Mouse (Mus musculus): ENCODE measurements at regions not wholly inside any gene's neighbourhood (a gene's known extent, or its start where the extent isn't known, plus 50 kb on each side); places are given as distances from the start of the nearest gene placed in this dataset.
A peak's percentile ranks its signal among the peaks of the same experiment; 100 is the strongest.

DNA sequence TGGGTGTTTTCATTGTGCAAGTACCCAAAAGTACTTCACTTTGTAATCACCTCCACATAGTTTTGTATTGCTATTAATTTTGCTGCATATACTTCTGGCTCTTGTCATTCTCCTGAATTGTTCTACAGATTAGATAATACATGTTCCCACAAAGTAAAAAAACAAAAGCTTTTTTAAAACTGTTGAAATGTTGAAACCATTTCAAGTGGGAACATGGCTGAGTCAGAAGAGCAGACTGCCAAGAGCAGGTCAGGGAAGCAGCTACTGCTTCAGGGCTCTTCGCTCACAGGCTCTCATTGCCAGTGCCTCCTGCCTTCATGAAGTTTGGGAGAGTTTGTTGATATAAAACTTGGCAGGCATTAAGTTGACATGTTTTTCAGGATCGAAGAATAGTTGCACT is 395.5 kb upstream of the Tle4 start:
- Histone ChIP-seq H3K4me3 (replicated peaks; ENCODE audit: low read length) (no peak overlapping the region), H3K36me3 (ENCODE audit: insufficient read depth, low read length) (no peaks in the 10 kb centered on the region), H3K4me1 (replicated peaks; ENCODE audit: low read depth, low read length) (no peaks in the 10 kb centered on the region), H3K9me3 (ENCODE audit: low read length) (no peaks in the 10 kb centered on the region), H3K27me3 (ENCODE audit: insufficient read depth, low read length) (no peaks in the 10 kb centered on the region)
- TF ChIP-seq POU5F1 (IDR thresholded peaks at IDR 0.05; ENCODE audit: borderline replicate concordance, low read length) (no peak), NANOG (IDR thresholded peaks at IDR 0.05; ENCODE audit: borderline replicate concordance, low read length) (no peak), CTCF (conservative IDR thresholded peaks at IDR 0.05; ENCODE audit: low read length) (no peak)

DNA sequence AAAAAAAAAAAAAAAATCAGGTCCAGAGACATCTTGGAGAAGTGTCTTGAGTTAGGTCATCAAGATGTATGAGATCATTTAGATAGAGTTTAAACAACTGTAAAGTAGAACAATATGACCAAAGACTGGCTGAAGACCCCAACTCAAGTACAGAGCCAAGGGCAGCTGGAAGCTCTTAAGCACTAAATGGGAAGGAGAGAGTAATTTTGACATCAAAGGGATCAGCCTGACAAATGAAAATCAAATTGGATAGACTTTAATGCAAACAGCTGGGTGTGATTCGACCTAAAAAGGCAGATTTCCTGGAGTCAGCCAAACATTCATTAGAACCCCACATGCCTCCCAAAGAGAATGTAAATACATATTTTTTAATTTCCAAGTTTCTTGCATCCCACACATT is 372.3 kb upstream of the Tle4 start:
- H3K27me3 ChIP-seq (ENCODE audit: insufficient read depth, low read length): 0 out of 2 replicates have a peak, but pooled peaks cover 2% of the 10 kb centered on the region
- H3K36me3 ChIP-seq (ENCODE audit: insufficient read depth, low read length): no peaks in the 10 kb centered on the region
- H3K4me3 ChIP-seq (replicated peaks; ENCODE audit: low read length): no peak overlapping the region
- H3K4me1 ChIP-seq (replicated peaks; ENCODE audit: low read depth, low read length): 0 out of 2 replicates have a peak, but pooled peaks cover 6% of the 10 kb centered on the region
- H3K9me3 ChIP-seq (ENCODE audit: low read length): no peaks in the 10 kb centered on the region
- TF ChIP-seq NANOG (IDR thresholded peaks at IDR 0.05; ENCODE audit: borderline replicate concordance, low read length): no peak
- no peak for TF ChIP-seq POU5F1 (IDR thresholded peaks at IDR 0.05; ENCODE audit: borderline replicate concordance, low read length)
- no peak for TF ChIP-seq CTCF (conservative IDR thresholded peaks at IDR 0.05; ENCODE audit: low read length)

DNA sequence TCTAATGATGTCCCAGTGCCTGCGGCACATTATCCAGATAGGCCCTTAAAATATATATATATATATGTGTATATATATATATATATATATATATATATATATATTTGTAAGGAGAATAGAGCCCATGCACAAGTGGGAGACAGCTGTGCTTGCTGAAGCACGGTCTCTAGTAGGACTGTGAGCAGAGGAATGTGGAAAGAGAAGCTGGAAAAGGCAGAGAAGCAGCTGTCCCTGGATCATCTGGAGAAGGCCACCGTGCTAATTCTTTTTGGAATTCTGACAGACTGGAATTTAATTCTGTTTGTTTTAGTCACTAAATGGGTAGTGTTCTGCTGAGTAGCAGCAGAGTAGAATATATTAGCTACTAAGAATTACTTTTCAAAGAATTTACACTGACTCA is 370.4 kb upstream of the Tle4 start:
- H3K27me3 ChIP-seq (ENCODE audit: insufficient read depth, low read length): no peaks in the 10 kb centered on the region
- H3K36me3 ChIP-seq (ENCODE audit: insufficient read depth, low read length): no peaks in the 10 kb centered on the region
- H3K4me1 ChIP-seq (replicated peaks; ENCODE audit: low read depth, low read length): 0 out of 2 replicates have a peak, but pooled peaks cover 6% of the 10 kb centered on the region
- no peaks in the 10 kb centered on the region for H3K9me3 ChIP-seq (ENCODE audit: low read length)
- no peak for TF ChIP-seq CTCF (conservative IDR thresholded peaks at IDR 0.05; ENCODE audit: low read length)
- no peak for TF ChIP-seq NANOG (IDR thresholded peaks at IDR 0.05; ENCODE audit: borderline replicate concordance, low read length)
- TF ChIP-seq POU5F1 (IDR thresholded peaks at IDR 0.05; ENCODE audit: borderline replicate concordance, low read length): no peak
- H3K4me3 ChIP-seq (replicated peaks; ENCODE audit: low read length): no peak overlapping the region

DNA sequence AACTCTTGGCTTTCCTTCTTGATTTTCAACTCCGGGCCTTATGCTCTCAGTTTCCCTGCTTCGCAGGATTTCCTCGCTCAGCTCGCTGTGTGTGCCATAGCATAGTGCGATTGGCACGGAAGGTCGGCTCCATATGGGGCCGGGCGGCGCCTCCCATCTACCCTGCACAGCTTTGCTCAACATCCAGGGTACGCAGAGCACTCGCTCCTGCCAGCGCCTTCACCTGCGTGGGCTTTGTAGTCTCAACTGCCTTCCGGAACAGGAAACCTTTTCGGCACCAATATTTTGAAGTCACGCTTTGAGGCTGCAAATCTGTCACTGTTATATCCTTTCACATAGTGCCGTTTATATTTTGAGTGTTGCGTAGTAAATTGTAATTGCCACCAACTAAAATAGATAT is 359.9 kb upstream of the Tle4 start:
- TF ChIP-seq CTCF (conservative IDR thresholded peaks at IDR 0.05; ENCODE audit: low read length) (no peak), POU5F1 (IDR thresholded peaks at IDR 0.05; ENCODE audit: borderline replicate concordance, low read length) (no peak), NANOG (IDR thresholded peaks at IDR 0.05; ENCODE audit: borderline replicate concordance, low read length) (no peak)
- Histone ChIP-seq H3K27me3 (ENCODE audit: insufficient read depth, low read length) (peaks cover 20% of the 10 kb centered on the region), H3K4me3 (replicated peaks; ENCODE audit: low read length) (peak overlapping the region; percentile 43), H3K36me3 (ENCODE audit: insufficient read depth, low read length) (no peaks in the 10 kb centered on the region), H3K4me1 (replicated peaks; ENCODE audit: low read depth, low read length) (peaks cover 18% of the 10 kb centered on the region), H3K9me3 (ENCODE audit: low read length) (no peaks in the 10 kb centered on the region)

DNA sequence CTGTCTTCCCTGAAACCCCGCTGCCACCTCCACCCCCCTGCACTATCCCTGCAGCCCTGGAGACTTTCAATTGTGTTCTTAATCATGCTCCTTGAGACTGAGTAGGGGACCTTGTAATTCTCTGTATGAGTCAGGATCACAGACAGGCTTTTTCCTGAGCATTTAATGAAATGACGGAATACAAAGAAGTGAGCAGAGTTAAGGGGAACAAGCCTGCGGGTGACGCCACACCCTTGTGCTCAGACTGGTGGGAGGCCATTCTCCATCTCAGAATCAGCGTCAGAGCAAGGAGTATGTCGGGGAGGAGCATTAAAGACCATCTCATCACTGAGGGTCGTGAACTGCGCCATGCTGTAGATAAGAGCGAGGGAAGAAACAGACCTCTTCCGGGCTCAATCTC is 359.3 kb upstream of the Tle4 start:
- Histone ChIP-seq H3K36me3 (ENCODE audit: insufficient read depth, low read length) (no peaks in the 10 kb centered on the region), H3K4me1 (replicated peaks; ENCODE audit: low read depth, low read length) (peaks cover 18% of the 10 kb centered on the region), H3K27me3 (ENCODE audit: insufficient read depth, low read length) (peaks cover 20% of the 10 kb centered on the region), H3K4me3 (replicated peaks; ENCODE audit: low read length) (peak overlapping the region; percentile 43), H3K9me3 (ENCODE audit: low read length) (no peaks in the 10 kb centered on the region)
- TF ChIP-seq CTCF (conservative IDR thresholded peaks at IDR 0.05; ENCODE audit: low read length) (no peak), NANOG (IDR thresholded peaks at IDR 0.05; ENCODE audit: borderline replicate concordance, low read length) (no peak), POU5F1 (IDR thresholded peaks at IDR 0.05; ENCODE audit: borderline replicate concordance, low read length) (no peak)

DNA sequence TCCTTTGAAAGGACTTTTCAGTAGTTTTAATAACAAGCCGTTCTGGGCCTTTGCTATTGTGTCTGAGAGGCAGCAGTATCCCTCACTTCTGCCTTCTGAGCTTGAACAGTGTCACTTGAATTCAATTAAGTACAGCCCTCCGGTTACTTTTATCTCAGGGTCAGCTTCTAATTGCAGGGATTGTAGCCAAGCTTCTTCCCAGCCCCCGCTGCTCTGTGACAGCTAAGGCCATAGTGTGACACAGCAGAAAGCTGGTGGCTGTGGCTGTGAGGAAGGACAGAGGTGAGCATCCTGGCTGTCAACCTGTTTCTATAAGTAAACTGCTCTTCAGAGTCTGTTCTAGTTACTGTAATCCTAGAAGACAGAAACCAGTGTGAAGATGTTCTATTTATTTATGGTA is 358.5 kb upstream of the Tle4 start:
- TF ChIP-seq POU5F1 (IDR thresholded peaks at IDR 0.05; ENCODE audit: borderline replicate concordance, low read length) (no peak), NANOG (IDR thresholded peaks at IDR 0.05; ENCODE audit: borderline replicate concordance, low read length) (no peak), CTCF (conservative IDR thresholded peaks at IDR 0.05; ENCODE audit: low read length) (no peak)
- Histone ChIP-seq H3K27me3 (ENCODE audit: insufficient read depth, low read length) (peaks cover 20% of the 10 kb centered on the region), H3K4me1 (replicated peaks; ENCODE audit: low read depth, low read length) (peaks cover 18% of the 10 kb centered on the region), H3K36me3 (ENCODE audit: insufficient read depth, low read length) (no peaks in the 10 kb centered on the region), H3K4me3 (replicated peaks; ENCODE audit: low read length) (no peak overlapping the region), H3K9me3 (ENCODE audit: low read length) (no peaks in the 10 kb centered on the region)

DNA sequence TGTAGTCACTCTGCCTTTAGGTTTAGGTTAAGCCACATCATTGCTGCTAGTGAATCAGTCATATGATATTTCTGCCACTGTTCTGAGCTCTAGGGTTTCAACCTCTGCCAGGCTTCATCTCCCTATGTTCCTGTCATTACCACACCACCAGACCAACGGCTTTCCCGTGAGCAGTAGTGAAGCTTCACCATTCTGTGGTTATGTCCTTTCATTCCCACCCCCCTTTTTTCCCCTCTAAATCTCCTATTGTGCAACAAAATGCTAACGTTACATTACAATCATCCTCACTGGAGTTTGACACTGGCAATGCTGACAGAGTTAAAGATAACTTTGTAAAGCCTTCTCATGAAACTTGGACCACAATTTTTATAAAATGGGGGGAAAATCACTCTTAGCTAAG is 358.1 kb upstream of the Tle4 start:
- Histone ChIP-seq H3K36me3 (ENCODE audit: insufficient read depth, low read length) (no peaks in the 10 kb centered on the region), H3K4me1 (replicated peaks; ENCODE audit: low read depth, low read length) (peaks cover 18% of the 10 kb centered on the region), H3K27me3 (ENCODE audit: insufficient read depth, low read length) (peaks cover 20% of the 10 kb centered on the region), H3K9me3 (ENCODE audit: low read length) (no peaks in the 10 kb centered on the region), H3K4me3 (replicated peaks; ENCODE audit: low read length) (no peak overlapping the region)
- no peak for TF ChIP-seq NANOG (IDR thresholded peaks at IDR 0.05; ENCODE audit: borderline replicate concordance, low read length)
- TF ChIP-seq POU5F1 (IDR thresholded peaks at IDR 0.05; ENCODE audit: borderline replicate concordance, low read length): no peak
- no peak for TF ChIP-seq CTCF (conservative IDR thresholded peaks at IDR 0.05; ENCODE audit: low read length)

DNA sequence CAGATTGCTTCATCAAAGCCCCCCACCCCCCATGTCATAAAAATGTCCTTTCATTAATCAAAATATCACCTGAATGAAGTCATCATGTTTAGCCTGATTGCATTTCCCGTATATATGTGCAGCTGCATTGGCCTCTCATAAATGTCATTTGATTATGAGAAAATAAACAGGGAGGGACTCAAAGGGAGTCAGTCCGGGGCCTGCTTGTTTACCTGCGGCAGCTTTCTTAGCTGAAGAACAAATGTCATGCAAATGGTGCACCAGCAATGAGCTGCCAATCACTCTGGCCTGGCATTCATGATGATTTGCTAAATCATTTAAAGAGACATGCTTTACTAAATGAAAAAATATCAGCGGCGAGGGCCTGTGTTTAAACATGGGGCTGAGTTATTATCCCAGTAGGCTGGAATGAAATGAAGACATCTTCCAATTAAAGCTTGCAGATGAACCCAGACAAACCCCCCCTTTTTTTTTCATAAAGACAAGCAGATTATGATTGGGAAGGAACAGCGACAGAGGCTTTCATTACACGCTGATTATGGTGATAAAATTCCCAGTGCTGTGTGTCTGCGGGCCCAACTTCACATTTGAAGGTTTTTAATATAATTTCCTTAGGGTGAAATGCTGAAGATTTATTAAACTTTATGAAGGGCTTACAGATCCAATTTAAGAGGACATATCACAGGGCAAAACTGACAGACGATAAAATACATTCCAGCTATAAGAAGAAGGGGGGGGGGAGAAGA is 342.5 kb upstream of the Tle4 start:
- H3K36me3 ChIP-seq (ENCODE audit: insufficient read depth, low read length): no peaks in the 10 kb centered on the region
- H3K4me1 ChIP-seq (replicated peaks; ENCODE audit: low read depth, low read length): no peaks in the 10 kb centered on the region
- TF ChIP-seq NANOG (IDR thresholded peaks at IDR 0.05; ENCODE audit: borderline replicate concordance, low read length): no peak
- no peak for TF ChIP-seq CTCF (conservative IDR thresholded peaks at IDR 0.05; ENCODE audit: low read length)
- no peak for TF ChIP-seq POU5F1 (IDR thresholded peaks at IDR 0.05; ENCODE audit: borderline replicate concordance, low read length)
- no peaks in the 10 kb centered on the region for H3K27me3 ChIP-seq (ENCODE audit: insufficient read depth, low read length)
- no peak overlapping the region for H3K4me3 ChIP-seq (replicated peaks; ENCODE audit: low read length)
- no peaks in the 10 kb centered on the region for H3K9me3 ChIP-seq (ENCODE audit: low read length)

DNA sequence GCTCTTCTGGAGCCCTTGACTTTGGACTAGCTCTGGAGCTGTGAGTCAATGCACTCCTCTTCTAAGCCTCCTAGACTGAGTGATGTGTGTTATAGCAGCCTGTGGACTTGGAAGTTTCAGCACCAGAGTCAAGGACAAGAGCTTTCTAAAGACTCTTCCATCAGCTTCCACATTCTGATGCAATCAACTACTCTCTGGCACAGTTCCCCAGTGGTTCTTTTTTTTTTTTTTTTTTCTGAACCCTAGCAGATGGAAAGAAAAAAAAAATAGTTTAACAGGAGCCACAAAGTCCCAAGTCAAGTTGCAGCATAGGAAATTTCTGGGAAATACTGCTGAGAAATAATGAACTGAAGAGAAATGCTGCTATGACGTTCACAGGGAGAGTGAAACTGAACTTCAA is 324.4 kb upstream of the Tle4 start:
- H3K9me3 ChIP-seq (ENCODE audit: low read length): no peaks in the 10 kb centered on the region
- H3K4me1 ChIP-seq (replicated peaks; ENCODE audit: low read depth, low read length): peaks cover 12% of the 10 kb centered on the region
- no peaks in the 10 kb centered on the region for H3K36me3 ChIP-seq (ENCODE audit: insufficient read depth, low read length)
- no peak overlapping the region for H3K4me3 ChIP-seq (replicated peaks; ENCODE audit: low read length)
- TF ChIP-seq NANOG (IDR thresholded peaks at IDR 0.05; ENCODE audit: borderline replicate concordance, low read length): no peak
- TF ChIP-seq POU5F1 (IDR thresholded peaks at IDR 0.05; ENCODE audit: borderline replicate concordance, low read length): no peak
- no peak for TF ChIP-seq CTCF (conservative IDR thresholded peaks at IDR 0.05; ENCODE audit: low read length)
- no peaks in the 10 kb centered on the region for H3K27me3 ChIP-seq (ENCODE audit: insufficient read depth, low read length)
